7 mouse cellular contexts compared by ENCODE assay signal in the genomic region with DNA sequence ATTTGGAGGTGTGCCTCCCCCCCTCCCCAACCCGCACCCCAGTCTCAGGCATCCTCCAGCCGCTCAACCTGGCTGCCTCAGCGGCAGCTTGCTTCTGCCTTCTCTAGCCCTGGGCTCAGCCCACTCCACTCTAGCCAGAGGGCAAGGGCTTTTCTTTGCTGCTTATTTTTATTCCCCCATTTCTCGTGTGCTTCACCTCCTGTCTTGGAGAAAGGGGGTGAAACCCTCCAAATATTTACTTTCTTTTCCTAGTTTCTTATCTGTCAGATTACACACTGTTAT. TPM values are rescaled to one million over a fixed set of nuclear protein-coding genes. Genes with fewer than 3 reads are reported as not detected.
DNase-seq lines count a peak whose midpoint lies in the region; ATAC-seq lines count a peak whose summit lies in the region.

No protein-coding gene starts in this region.

- peak; percentile 74 for ATAC-seq in lung, embryonic 15.5 days (ENCODE audit: borderline replicate concordance, extremely low read depth, low FRiP score, low TSS enrichment)
- peak; percentile 60 for ATAC-seq in forebrain, embryonic 11.5 days (replicated peaks; ENCODE audit: low FRiP score)
- no peak for ATAC-seq in limb, embryonic 15.5 days (ENCODE audit: insufficient number of reproducible peaks, low FRiP score, low TSS enrichment, low read depth)
- 0 out of 2 replicates have a peak, but pooled peaks have one; percentile 50 for ATAC-seq in stomach, embryonic 14.5 days (ENCODE audit: insufficient number of reproducible peaks, insufficient read depth, low FRiP score, low read depth)

- intact Hi-C loops in left cerebral cortex, postnatal 36 days (cut with DNase I) = no loop called here

- 0% methylated on average over 4 of the region's 4 CpGs for WGBS in lung, embryonic 15.5 days
- WGBS in forebrain, embryonic 11.5 days = 0% methylated on average over 4 of the region's 4 CpGs
- 0% methylated on average over 4 of the region's 4 CpGs for WGBS in limb, embryonic 15.5 days
- WGBS in stomach, embryonic 14.5 days = 0% methylated on average over 4 of the region's 4 CpGs

- H3K9ac ChIP-seq in lung, embryonic 15.5 days = peak overlapping the region; percentile 54
- peak overlapping the region; percentile 63 for H3K9ac ChIP-seq in forebrain, embryonic 11.5 days (ENCODE audit: low read length)
- H3K9ac ChIP-seq in limb, embryonic 15.5 days = peak overlapping the region; percentile 39
- H3K9ac ChIP-seq in stomach, embryonic 14.5 days (replicated peaks; ENCODE audit: low read depth, low read length) = peak overlapping the region; percentile 52

- H3K27ac ChIP-seq in lung, embryonic 15.5 days = peak overlapping the region; percentile 43
- H3K27ac ChIP-seq in forebrain, embryonic 11.5 days (ENCODE audit: low read depth, low read length) = no peak overlapping the region
- H3K27ac ChIP-seq in limb, embryonic 15.5 days = no peak overlapping the region
- no peak overlapping the region for H3K27ac ChIP-seq in stomach, embryonic 14.5 days (ENCODE audit: low read length)

- no peaks in the 10 kb centered on the region for H3K27me3 ChIP-seq in lung, embryonic 15.5 days
- no peaks in the 10 kb centered on the region for H3K27me3 ChIP-seq in forebrain, embryonic 11.5 days (ENCODE audit: control insufficient read depth, insufficient read depth, low read length)
- peaks cover 6% of the 10 kb centered on the region; the same call in 1 of the 2 replicates for H3K27me3 ChIP-seq in limb, embryonic 15.5 days
- H3K27me3 ChIP-seq in stomach, embryonic 14.5 days (ENCODE audit: control insufficient read depth, insufficient read depth, low read length) = no peaks in the 10 kb centered on the region

- H3K4me1 ChIP-seq in lung, embryonic 15.5 days = peaks cover 14% of the 10 kb centered on the region
- peaks cover 2% of the 10 kb centered on the region; the same call in 1 of the 2 replicates for H3K4me1 ChIP-seq in forebrain, embryonic 11.5 days (replicated peaks; ENCODE audit: control insufficient read depth, insufficient read depth, low read length)
- peaks cover 12% of the 10 kb centered on the region for H3K4me1 ChIP-seq in limb, embryonic 15.5 days
- 0 out of 2 replicates have a peak, but pooled peaks cover 6% of the 10 kb centered on the region for H3K4me1 ChIP-seq in stomach, embryonic 14.5 days (ENCODE audit: control insufficient read depth, insufficient read depth, low read length)

- H3K9me3 ChIP-seq in lung, embryonic 15.5 days = no peaks in the 10 kb centered on the region
- no peaks in the 10 kb centered on the region for H3K9me3 ChIP-seq in forebrain, embryonic 11.5 days (ENCODE audit: control insufficient read depth, low read length)
- no peaks in the 10 kb centered on the region for H3K9me3 ChIP-seq in limb, embryonic 15.5 days
- H3K9me3 ChIP-seq in stomach, embryonic 14.5 days (ENCODE audit: control insufficient read depth, low read depth, low read length) = no peaks in the 10 kb centered on the region

- H3K4me2 ChIP-seq in lung, embryonic 15.5 days = peak overlapping the region; percentile 90
- H3K4me2 ChIP-seq in forebrain, embryonic 11.5 days (ENCODE audit: low read depth, low read length, severe bottlenecking) = peak overlapping the region; percentile 89
- H3K4me2 ChIP-seq in limb, embryonic 15.5 days = peak overlapping the region; percentile 87
- H3K4me2 ChIP-seq in stomach, embryonic 14.5 days (replicated peaks; ENCODE audit: low read depth, low read length) = peak overlapping the region; percentile 94

- DNase-seq in lung, adult 18-20 months = no peak
- DNase-seq in forebrain, embryonic 11.5 days (ENCODE audit: low spot score) = no peak
- DNase-seq in left cerebral cortex, postnatal 36 days (ENCODE audit: low spot score in 2 of 2) = no peak
- no peak for DNase-seq in natural killer cell, adult 2 months (ENCODE audit: low spot score in 2 of 2)

- peak overlapping the region; percentile 70 for H3K4me3 ChIP-seq in lung, embryonic 15.5 days
- H3K4me3 ChIP-seq in forebrain, embryonic 11.5 days (ENCODE audit: low read depth, low read length) = peak overlapping the region; percentile 58
- peak overlapping the region; percentile 56 for H3K4me3 ChIP-seq in limb, embryonic 15.5 days
- H3K4me3 ChIP-seq in stomach, embryonic 14.5 days (ENCODE audit: low read depth, low read length) = peak overlapping the region; percentile 57

- H3K36me3 ChIP-seq in lung, embryonic 15.5 days = no peaks in the 10 kb centered on the region
- H3K36me3 ChIP-seq in forebrain, embryonic 11.5 days (ENCODE audit: control insufficient read depth, insufficient read depth, low read length) = no peaks in the 10 kb centered on the region
- H3K36me3 ChIP-seq in limb, embryonic 15.5 days = no peaks in the 10 kb centered on the region
- H3K36me3 ChIP-seq in stomach, embryonic 14.5 days (ENCODE audit: control insufficient read depth, insufficient read depth, low read length) = no peaks in the 10 kb centered on the region

RNA-seq across cellular contexts. Expression of a gene that starts 0.4 kb away (rescaled TPM):
- 2.6 and 3.2 TPM in 2 replicates for polyA plus RNA-seq in lung, embryonic 15.5 days (2015; fragmentation: Nextera tagmentation; extraction: Ambion mirVana)
- polyA plus RNA-seq in forebrain, embryonic 11.5 days (2014; fragmentation: Nextera tagmentation; extraction: Ambion mirVana) = 0.79 and 2.2 TPM in 2 replicates
- polyA plus RNA-seq in limb, embryonic 15.5 days (2015; fragmentation: Nextera tagmentation; extraction: Ambion mirVana) = 0.14 and 0.35 TPM in 2 replicates
- polyA plus RNA-seq in stomach, embryonic 14.5 days (2014; fragmentation: Nextera tagmentation; extraction: Ambion mirVana) = 1.1 and 1.4 TPM in 2 replicates
- total RNA-seq in left cerebral cortex, postnatal 36 days (2021) = 1 to 10 TPM; 2.7 to 3.4 TPM
